ENCODE assay signal across 27 mouse cellular contexts in the genomic region with DNA sequence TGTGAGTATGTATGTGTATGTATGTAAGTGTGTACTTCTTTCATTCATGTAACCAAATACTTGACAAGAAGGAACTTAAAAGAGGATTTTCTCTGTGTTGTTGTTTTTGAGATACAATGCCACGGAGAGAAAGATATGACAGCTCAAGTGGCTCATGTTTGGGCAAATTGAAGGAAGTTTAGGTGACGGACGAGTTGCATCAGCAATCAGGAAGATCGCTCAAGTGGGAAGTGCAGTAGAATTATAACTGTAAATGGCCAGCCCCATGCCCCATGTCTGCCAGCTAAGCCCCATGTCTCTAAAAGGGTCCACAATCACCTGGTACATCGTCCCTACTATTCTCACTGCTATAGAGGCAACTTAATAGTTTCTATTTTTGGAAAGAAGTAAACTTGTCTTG.
"Had no signal": no experiment of that assay in that cellular context is flagged by ENCODE, and none has a peak within 500 bp of the region (broad histone marks: within the 10 kb centered on the region; RNA-seq: fewer than 3 reads in every experiment).

No protein-coding gene starts in this region.

- H3K9me3 ChIP-seq: embryonic facial prominence, embryonic 10.5 days; embryonic facial prominence, embryonic 12.5 days; embryonic facial prominence, embryonic 13.5 days; embryonic facial prominence, embryonic 15.5 days; forebrain, embryonic 10.5 days; forebrain, embryonic 12.5 days; forebrain, embryonic 13.5 days; forebrain, embryonic 15.5 days had no signal

- DNase-seq: cerebellum, adult 8-10 months; cerebellum, adult 9-10 months; cerebellum, adult 9-11 months; cerebellum, postnatal 10 days; cerebellum, postnatal 14 days; cerebellum, postnatal 25 days; cerebellum, postnatal 36 days; embryo, embryonic 11 days; forebrain, postnatal 0 days; gastrocnemius, adult 2 months; gastrocnemius, postnatal 10 days; gastrocnemius, postnatal 14 days; gastrocnemius, postnatal 25 days; gastrocnemius, postnatal 36 days; heart, adult 18-20 months; heart, adult 2 months had no signal

- H3K9ac ChIP-seq: embryonic facial prominence, embryonic 12.5 days; embryonic facial prominence, embryonic 13.5 days; embryonic facial prominence, embryonic 15.5 days; forebrain, embryonic 12.5 days; forebrain, embryonic 13.5 days; forebrain, embryonic 15.5 days; forebrain, postnatal 0 days had no signal

- H3K36me3 ChIP-seq: embryonic facial prominence, embryonic 10.5 days; embryonic facial prominence, embryonic 12.5 days; embryonic facial prominence, embryonic 13.5 days; embryonic facial prominence, embryonic 15.5 days; forebrain, embryonic 10.5 days; forebrain, embryonic 12.5 days; forebrain, embryonic 15.5 days had no signal

- H3K27ac ChIP-seq: embryonic facial prominence, embryonic 10.5 days; embryonic facial prominence, embryonic 12.5 days; embryonic facial prominence, embryonic 13.5 days; embryonic facial prominence, embryonic 15.5 days; forebrain, embryonic 10.5 days; forebrain, embryonic 12.5 days; forebrain, embryonic 13.5 days; forebrain, embryonic 15.5 days; gastrocnemius, adult 2 months; heart, adult 2 months had no signal

- H3K4me1 ChIP-seq: embryonic facial prominence, embryonic 10.5 days; embryonic facial prominence, embryonic 12.5 days; embryonic facial prominence, embryonic 13.5 days; embryonic facial prominence, embryonic 15.5 days; forebrain, embryonic 10.5 days; forebrain, embryonic 12.5 days; forebrain, embryonic 13.5 days; forebrain, embryonic 15.5 days had no signal

- H3K4me3 ChIP-seq: embryonic facial prominence, embryonic 10.5 days; embryonic facial prominence, embryonic 12.5 days; embryonic facial prominence, embryonic 13.5 days; embryonic facial prominence, embryonic 15.5 days; erythroblast, embryonic 14.5 days; forebrain, embryonic 10.5 days; forebrain, embryonic 12.5 days; forebrain, embryonic 13.5 days; forebrain, embryonic 15.5 days; gastrocnemius, adult 2 months; heart, adult 2 months had no signal

- H3K27me3 ChIP-seq: embryonic facial prominence, embryonic 12.5 days; embryonic facial prominence, embryonic 13.5 days; embryonic facial prominence, embryonic 15.5 days; forebrain, embryonic 12.5 days; forebrain, embryonic 13.5 days; forebrain, embryonic 15.5 days had no signal

- ATAC-seq: forebrain, embryonic 13.5 days; forebrain, embryonic 14.5 days; forebrain, embryonic 15.5 days; forebrain, embryonic 16.5 days; forebrain, postnatal 0 days had no signal
